Mouse (Mus musculus): ENCODE results near the gene Strn3. TPM values are rescaled to one million over a fixed set of nuclear protein-coding genes. Genes with fewer than 3 reads are reported as not detected.
A peak's percentile ranks its signal among the peaks of the same experiment; 100 is the strongest.

Gene Strn3
- 40.8 and 41.0 TPM in 2 replicates for polyA plus RNA-seq (2016; fragmentation: Nextera tagmentation; extraction: Ambion mirVana)

- peak within 1 kb of the TSS; percentile 100 for H3K27ac ChIP-seq
- peaks cover 32% of the 10 kb centered on the region for H3K4me1 ChIP-seq
- 0 out of 2 replicates have a peak, but pooled peaks cover 5% of the 10 kb centered on the region for H3K36me3 ChIP-seq (replicated peaks)
- WGBS, result under 1% methylated on average over 43 of the region's 56 CpGs
- peak; percentile 97 for DNase-seq (ENCODE audit: extremely low spot score, low spot score)
- H3K9me3 ChIP-seq, result no peaks in the 10 kb centered on the region
- no peaks in the 10 kb centered on the region for H3K27me3 ChIP-seq (ENCODE audit: poor library complexity, severe bottlenecking)
- peak within 1 kb of the TSS; percentile 97 for H3K4me3 ChIP-seq
Measured at GRCm38 (mm10) chr12:51691845-51692632, at the start of gene Strn3. Gene Strn3, minus strand, starts transcription at chr12:51691897.

- Histone ChIP-seq H3K27ac (no peak overlapping the region), H3K36me3 (replicated peaks) (peaks cover 25% of the 10 kb centered on the region), H3K27me3 (ENCODE audit: poor library complexity, severe bottlenecking) (peaks cover 26% of the 10 kb centered on the region), H3K4me1 (peaks cover 17% of the 10 kb centered on the region), H3K4me3 (no peak overlapping the region), H3K9me3 (no peaks in the 10 kb centered on the region)
- WGBS, result 40% methylated on average over 1 of the region's 1 CpGs
- DNase-seq (ENCODE audit: extremely low spot score, low spot score), result no peak
Measured at GRCm38 (mm10) chr12:51736807-51737206, 45.1 kb upstream of the Strn3 start.

GRCm38 (mm10) chr12:51736381-51736780 lies 44.7 kb upstream of the Strn3 start:
- whole genome bisulfite sequencing, result 80% methylated on average over 3 of the region's 3 CpGs
- DNase-seq (ENCODE audit: extremely low spot score, low spot score), result no peak
- Histone ChIP-seq H3K36me3 (replicated peaks) (peaks cover 21% of the 10 kb centered on the region), H3K4me3 (no peak overlapping the region), H3K27ac (no peak overlapping the region), H3K27me3 (ENCODE audit: poor library complexity, severe bottlenecking) (peaks cover 26% of the 10 kb centered on the region), H3K4me1 (peaks cover 17% of the 10 kb centered on the region), H3K9me3 (no peaks in the 10 kb centered on the region)

- Histone ChIP-seq H3K9me3 (no peaks in the 10 kb centered on the region), H3K36me3 (replicated peaks) (peaks cover 21% of the 10 kb centered on the region), H3K27me3 (ENCODE audit: poor library complexity, severe bottlenecking) (peaks cover 26% of the 10 kb centered on the region), H3K27ac (no peak overlapping the region), H3K4me1 (peaks cover 17% of the 10 kb centered on the region), H3K4me3 (no peak overlapping the region)
- 63% methylated on average over 7 of the region's 7 CpGs for WGBS
- DNase-seq (ENCODE audit: extremely low spot score, low spot score), result no peak
Measured at GRCm38 (mm10) chr12:51735840-51736271, 44.2 kb upstream of the Strn3 start.

GRCm38 (mm10) chr12:51734605-51735211 lies 43.0 kb upstream of the Strn3 start:
- no peak for DNase-seq (ENCODE audit: extremely low spot score, low spot score)
- 85% methylated on average over 14 of the region's 14 CpGs for WGBS

GRCm38 (mm10) chr12:51729827-51730226 lies 38.1 kb upstream of the Strn3 start:
- Histone ChIP-seq H3K27ac (no peak overlapping the region), H3K4me3 (no peak overlapping the region), H3K4me1 (no peaks in the 10 kb centered on the region), H3K9me3 (no peaks in the 10 kb centered on the region), H3K27me3 (ENCODE audit: poor library complexity, severe bottlenecking) (peaks cover 10% of the 10 kb centered on the region; the same call in 1 of the 2 replicates), H3K36me3 (replicated peaks) (peaks cover 21% of the 10 kb centered on the region)
- 95% methylated on average over 9 of the region's 9 CpGs for WGBS
- no peak for DNase-seq (ENCODE audit: extremely low spot score, low spot score)

More at GRCm38 (mm10) chr12:51734605-51735211, 43.0 kb upstream of the Strn3 start:
- Histone ChIP-seq H3K4me1 (peaks cover 17% of the 10 kb centered on the region), H3K36me3 (replicated peaks) (peaks cover 25% of the 10 kb centered on the region), H3K27ac (no peak overlapping the region), H3K4me3 (no peak overlapping the region), H3K9me3 (no peaks in the 10 kb centered on the region), H3K27me3 (ENCODE audit: poor library complexity, severe bottlenecking) (peaks cover 26% of the 10 kb centered on the region)

- peaks cover 3% of the 10 kb centered on the region; the same call in 1 of the 2 replicates for H3K27me3 ChIP-seq (ENCODE audit: poor library complexity, severe bottlenecking)
- H3K27ac ChIP-seq, result no peak overlapping the region
- H3K4me1 ChIP-seq, result no peaks in the 10 kb centered on the region
- H3K9me3 ChIP-seq, result no peaks in the 10 kb centered on the region
- peaks cover 24% of the 10 kb centered on the region for H3K36me3 ChIP-seq (replicated peaks)
- 87% methylated on average over 11 of the region's 11 CpGs for WGBS
- H3K4me3 ChIP-seq, result no peak overlapping the region
- no peak for DNase-seq (ENCODE audit: extremely low spot score, low spot score)
Measured at GRCm38 (mm10) chr12:51729058-51729457, 37.4 kb upstream of the Strn3 start.

- H3K27me3 ChIP-seq (ENCODE audit: poor library complexity, severe bottlenecking), result no peaks in the 10 kb centered on the region
- 96% methylated on average over 8 of the region's 8 CpGs for WGBS
- H3K4me3 ChIP-seq, result no peak overlapping the region
- H3K36me3 ChIP-seq (replicated peaks), result peaks cover 38% of the 10 kb centered on the region
- no peak for DNase-seq (ENCODE audit: extremely low spot score, low spot score)
- no peaks in the 10 kb centered on the region; the same call in 1 of the 2 replicates for H3K9me3 ChIP-seq
- peaks cover 5% of the 10 kb centered on the region for H3K4me1 ChIP-seq
- H3K27ac ChIP-seq, result no peak overlapping the region
Measured at GRCm38 (mm10) chr12:51721836-51722235, 30.1 kb upstream of the Strn3 start.

GRCm38 (mm10) chr12:51718617-51719016 lies 26.9 kb upstream of the Strn3 start:
- Histone ChIP-seq H3K4me3 (no peak overlapping the region), H3K27ac (no peak overlapping the region), H3K4me1 (peaks cover 5% of the 10 kb centered on the region), H3K27me3 (ENCODE audit: poor library complexity, severe bottlenecking) (no peaks in the 10 kb centered on the region), H3K36me3 (replicated peaks) (peaks cover 27% of the 10 kb centered on the region), H3K9me3 (no peaks in the 10 kb centered on the region; the same call in 1 of the 2 replicates)
- WGBS, result 94% methylated on average over 6 of the region's 6 CpGs
- DNase-seq (ENCODE audit: extremely low spot score, low spot score), result no peak

GRCm38 (mm10) chr12:51712685-51713084 lies 21.0 kb upstream of the Strn3 start:
- DNase-seq (ENCODE audit: extremely low spot score, low spot score), result no peak
- no peaks in the 10 kb centered on the region for H3K27me3 ChIP-seq (ENCODE audit: poor library complexity, severe bottlenecking)
- H3K36me3 ChIP-seq (replicated peaks), result peaks cover 7% of the 10 kb centered on the region
- H3K4me3 ChIP-seq, result no peak overlapping the region
- H3K4me1 ChIP-seq, result peaks cover 6% of the 10 kb centered on the region; the same call in 1 of the 2 replicates
- H3K9me3 ChIP-seq, result no peaks in the 10 kb centered on the region; the same call in 1 of the 2 replicates
- WGBS, result 77% methylated on average over 1 of the region's 1 CpGs
- H3K27ac ChIP-seq, result no peak overlapping the region

GRCm38 (mm10) chr12:51710154-51710553 lies 18.5 kb upstream of the Strn3 start:
- Histone ChIP-seq H3K4me3 (no peak overlapping the region), H3K27me3 (ENCODE audit: poor library complexity, severe bottlenecking) (no peaks in the 10 kb centered on the region), H3K36me3 (replicated peaks) (no peaks in the 10 kb centered on the region), H3K27ac (no peak overlapping the region), H3K9me3 (no peaks in the 10 kb centered on the region), H3K4me1 (peaks cover 6% of the 10 kb centered on the region; the same call in 1 of the 2 replicates)
- DNase-seq (ENCODE audit: extremely low spot score, low spot score), result no peak
- 79% methylated on average over 5 of the region's 5 CpGs for WGBS

GRCm38 (mm10) chr12:51709741-51710140 lies 18.0 kb upstream of the Strn3 start:
- no peaks in the 10 kb centered on the region for H3K9me3 ChIP-seq
- no peak overlapping the region for H3K4me3 ChIP-seq
- H3K27ac ChIP-seq, result no peak overlapping the region
- H3K36me3 ChIP-seq (replicated peaks), result no peaks in the 10 kb centered on the region
- DNase-seq (ENCODE audit: extremely low spot score, low spot score), result no peak
- WGBS, result 73% methylated on average over 3 of the region's 3 CpGs
- no peaks in the 10 kb centered on the region for H3K27me3 ChIP-seq (ENCODE audit: poor library complexity, severe bottlenecking)
- peaks cover 6% of the 10 kb centered on the region; the same call in 1 of the 2 replicates for H3K4me1 ChIP-seq

Data from forebrain, embryonic 10.5 days (tissue).